Mouse (Mus musculus) E14TG2a.4 (cell line): ENCODE data around the gene B3galnt1.

Experiments
- CTCF ChIP-seq: conservative IDR thresholded peaks from 2 replicates; pipeline ENCODE4 v1.5.1; 2014; ENCODE audit warnings: low read length
- NANOG ChIP-seq: IDR thresholded peaks from 2 replicates; pipeline ENCODE4 v1.6.1; 2014; ENCODE audit warnings: borderline replicate concordance, low read length, mixed read lengths

GRCm38 (mm10) chr3:69555511-69555910, 43.2 kb downstream of the B3galnt1 start:
- no peak for TF ChIP-seq CTCF
- TF ChIP-seq NANOG, result no peak
